Mouse (Mus musculus) hindbrain, embryonic 14.5 days (tissue): ENCODE data around the gene Pmfbp1. TPM values are rescaled to one million over a fixed set of nuclear protein-coding genes. Genes with fewer than 3 reads are reported as not detected.
A peak's percentile ranks its signal among the peaks of the same experiment; 100 is the strongest.

ENCODE experiments used
- ATAC-seq: fragments of 200-750 bp; cut with Nextera tagmentation; 2 replicates; pipeline ENCODE4 v1.8.0; 2017; ENCODE audit warnings: moderate number of reproducible peaks, mild to moderate bottlenecking, moderate TSS enrichment, moderate library complexity; ENCODE audit not compliant: low FRiP score
- DNase-seq: peaks from one replicate; pipeline ENCODE4 v3.0.0-alpha.2; 2015; ENCODE audit warnings: low spot score
- H3K27ac ChIP-seq: fragments of 300-500 bp; sonication (generic); 2 replicates; pipeline ENCODE4 v1.5.1; 2014; ENCODE audit warnings: mild to moderate bottlenecking, moderate library complexity
- H3K27me3 ChIP-seq: fragments of 300-500 bp; sonication (generic); 2 replicates; pipeline ENCODE4 v1.6.1; 2014; ENCODE audit warnings: mild to moderate bottlenecking, low read length, mixed read lengths; ENCODE audit not compliant: control insufficient read depth, insufficient read depth
- H3K36me3 ChIP-seq: fragments of 300-500 bp; sonication (generic); replicated peaks from 2 replicates; pipeline ENCODE4 v1.6.1; 2014; ENCODE audit not compliant: control insufficient read depth, insufficient read depth
- H3K4me1 ChIP-seq: fragments of 300-500 bp; sonication (generic); replicated peaks from 2 replicates; pipeline ENCODE4 v1.6.1; 2014; ENCODE audit warnings: antibody characterized with exemption, low read length, mixed read lengths; ENCODE audit not compliant: control insufficient read depth, insufficient read depth
- H3K4me2 ChIP-seq: fragments of 300-500 bp; sonication (generic); replicated peaks from 2 replicates; pipeline ENCODE4 v1.6.1; 2014; ENCODE audit warnings: mild to moderate bottlenecking, moderate library complexity
- H3K4me3 ChIP-seq: fragments of 300-500 bp; sonication (generic); replicated peaks from 2 replicates; pipeline ENCODE4 v1.5.1; 2014; ENCODE audit warnings: mild to moderate bottlenecking, low read length
- H3K9ac ChIP-seq: fragments of 300-500 bp; sonication (generic); 2 replicates; pipeline ENCODE4 v1.6.1; 2014
- H3K9me3 ChIP-seq: fragments of 300-500 bp; sonication (generic); 2 replicates; pipeline ENCODE4 v1.6.1; 2016; ENCODE audit warnings: low read length; ENCODE audit not compliant: control insufficient read depth
- WGBS: fragments of 180-500 bp; shearing (Covaris S2); extraction: QIAGEN DNeasy Blood & Tissue Kit; methylation state at CpG from one replicate; pipeline ENCODE4 v1.1.7; 2014; 5-methylcytosine and 5-hydroxymethylcytosine counted together
- polyA plus RNA-seq: library from polyadenylated mRNA; unstranded; fragments of >200 nt; fragmentation: Nextera tagmentation; extraction: Ambion mirVana; gene quantifications from 2 replicates; pipeline ENCODE4 v1.2.1, GENCODE M21; 2014

Pmfbp1 gene
- polyA plus RNA-seq, 1 experiment from 2014 or later = 3.2 TPM

DNA sequence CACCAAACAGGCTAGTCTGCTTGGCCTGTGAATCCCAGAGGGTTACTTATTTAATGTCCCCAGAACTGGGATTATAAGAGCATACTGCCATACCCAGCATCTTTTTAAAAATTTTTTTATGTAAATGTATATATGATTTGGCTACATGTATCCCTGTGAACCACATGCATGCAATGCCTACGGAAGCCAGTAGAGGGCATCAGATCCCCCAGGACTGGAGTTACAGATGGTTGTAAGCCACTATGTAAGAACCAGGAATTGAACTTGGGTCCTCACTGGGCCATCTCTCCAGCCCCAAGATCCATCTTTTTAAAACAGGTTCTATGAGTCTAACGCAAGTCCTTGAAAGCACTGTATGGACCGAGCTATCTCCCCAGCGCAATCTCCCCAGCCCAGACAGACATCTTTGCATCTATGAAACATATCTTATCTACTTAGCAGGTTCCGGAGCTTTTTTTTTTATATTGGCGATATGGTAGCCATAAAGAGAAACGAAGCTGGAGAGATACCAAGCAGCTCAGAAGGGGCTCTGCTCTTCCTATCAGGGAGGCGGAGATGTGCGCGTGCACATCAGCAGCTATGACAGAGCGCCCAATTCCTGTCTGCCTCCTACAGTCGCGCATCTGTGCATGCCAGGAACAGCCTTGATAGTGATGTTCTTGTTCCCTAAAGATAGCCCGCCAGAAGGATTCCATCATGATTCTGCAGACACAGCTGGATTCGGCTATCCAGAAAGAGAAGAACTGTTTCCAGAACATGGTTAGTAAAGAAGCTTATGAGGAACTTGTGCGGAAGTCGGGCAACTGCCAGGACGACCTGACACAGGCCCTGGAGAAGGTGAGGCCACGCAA is 41.5 kb downstream of the Pmfbp1 start:
- Histone ChIP-seq H3K9me3 (no peaks in the 10 kb centered on the region), H3K36me3 (no peaks in the 10 kb centered on the region), H3K9ac (no peak overlapping the region), H3K4me2 (no peak overlapping the region), H3K27ac (no peak overlapping the region), H3K4me1 (no peaks in the 10 kb centered on the region), H3K4me3 (no peak overlapping the region), H3K27me3 (no peaks in the 10 kb centered on the region)
- no peak for ATAC-seq
- peak; percentile 42 for DNase-seq
- 90% methylated on average over 19 of the region's 19 CpGs for WGBS

DNA sequence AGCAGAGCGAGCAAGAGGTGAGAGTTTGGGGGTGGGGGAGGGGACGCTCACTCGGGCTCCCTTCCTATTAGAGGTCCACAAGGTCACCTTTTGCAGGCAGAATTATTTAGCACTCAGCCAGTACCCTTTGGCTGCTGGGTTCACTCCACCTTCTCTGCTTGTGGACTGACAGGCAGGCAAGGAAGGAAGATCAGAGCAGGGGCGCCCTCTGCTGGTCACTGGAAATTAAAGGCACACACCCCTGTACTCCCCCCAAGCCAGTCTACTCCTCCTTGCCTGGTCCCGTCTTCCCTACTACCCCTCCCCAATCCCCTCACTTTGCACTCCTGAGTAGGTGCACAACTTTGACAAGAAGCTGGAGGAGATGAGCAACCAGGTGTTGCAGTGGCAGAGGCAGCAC is 42.9 kb downstream of the Pmfbp1 start:
- peak overlapping the region; percentile 70; the same call in 1 of the 2 replicates for H3K27ac ChIP-seq
- 6% methylated on average over 5 of the region's 5 CpGs for WGBS

DNA sequence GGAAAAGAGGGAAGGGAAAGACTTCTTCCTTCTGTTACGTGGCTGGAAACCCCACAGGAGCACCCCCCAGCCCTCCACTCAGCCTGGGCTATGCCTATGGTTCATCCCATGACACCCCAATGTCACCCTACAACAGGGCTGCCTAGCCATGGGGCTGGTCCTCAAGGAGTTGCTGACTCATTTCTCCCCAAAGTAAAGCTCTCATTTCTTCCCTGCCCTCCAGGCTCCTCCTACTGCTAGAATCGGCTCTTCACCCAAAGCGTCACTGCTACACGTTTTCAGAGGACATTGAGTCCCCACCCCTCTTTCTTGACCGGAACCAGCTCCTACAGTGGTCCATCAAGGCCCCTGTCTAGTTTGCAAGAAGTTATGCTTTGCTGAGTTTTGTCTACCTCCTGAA is 48.3 kb downstream of the Pmfbp1 start:
- Histone ChIP-seq H3K4me3 (no peak overlapping the region), H3K4me1 (no peaks in the 10 kb centered on the region)
- 81% methylated on average over 5 of the region's 5 CpGs for WGBS

More for the DNA sequence above, 42.9 kb downstream of the Pmfbp1 start:
- H3K9me3 ChIP-seq = no peaks in the 10 kb centered on the region
- 0 out of 2 replicates have a peak overlapping the region, but pooled peaks have one; percentile 32 for H3K4me2 ChIP-seq
- peak; percentile 77; the same call in 1 of the 2 replicates for ATAC-seq
- no peak overlapping the region for H3K4me3 ChIP-seq
- H3K27me3 ChIP-seq = no peaks in the 10 kb centered on the region
- H3K4me1 ChIP-seq = no peaks in the 10 kb centered on the region
- peak overlapping the region; percentile 36 for H3K9ac ChIP-seq
- DNase-seq = peak; percentile 85
- no peaks in the 10 kb centered on the region for H3K36me3 ChIP-seq

DNA sequence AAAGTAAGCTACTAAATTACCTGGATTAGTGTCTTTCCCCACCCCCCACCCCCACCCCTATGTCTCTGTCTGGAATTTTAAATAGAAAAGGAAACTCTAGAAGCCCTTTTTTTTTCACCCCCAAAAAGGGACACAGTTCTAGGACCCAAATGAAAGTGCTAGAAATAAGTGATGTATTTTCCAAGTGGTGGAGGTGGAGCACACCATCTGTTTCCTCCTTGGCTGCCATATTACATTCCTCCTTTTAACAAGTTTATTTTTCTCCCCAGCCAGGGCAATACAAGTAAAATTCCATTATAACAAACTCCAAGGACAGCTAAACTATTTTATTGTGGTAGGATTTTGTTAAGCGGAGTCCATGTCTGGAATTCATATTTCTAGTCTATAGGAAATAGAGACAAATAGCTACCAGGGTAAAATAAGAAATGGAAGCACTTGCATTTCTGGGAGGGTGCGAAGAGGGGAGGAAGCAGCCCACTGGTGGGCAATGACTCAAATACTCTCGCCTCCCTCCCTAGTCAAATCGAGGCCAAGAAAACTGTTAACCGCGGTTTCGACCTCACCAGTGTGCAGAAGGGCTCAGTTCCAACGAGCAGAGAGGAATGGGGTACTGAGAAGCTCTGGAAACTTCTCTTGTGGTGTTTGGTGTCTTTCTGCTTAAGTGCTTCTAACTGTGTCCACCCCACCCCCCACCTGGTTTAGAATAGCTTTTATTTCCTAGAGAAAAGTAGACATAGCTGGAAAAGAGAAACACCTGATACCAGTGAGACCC is 49.1 kb downstream of the Pmfbp1 start:
- peaks cover 16% of the 10 kb centered on the region for H3K36me3 ChIP-seq
- H3K9ac ChIP-seq = no peak overlapping the region
- H3K9me3 ChIP-seq = no peaks in the 10 kb centered on the region
- no peak overlapping the region for H3K4me3 ChIP-seq
- no peak for DNase-seq
- no peak overlapping the region for H3K27ac ChIP-seq
- no peak for ATAC-seq
- no peaks in the 10 kb centered on the region for H3K27me3 ChIP-seq
- H3K4me1 ChIP-seq = no peaks in the 10 kb centered on the region
- WGBS = 84% methylated on average over 8 of the region's 8 CpGs
- no peak overlapping the region for H3K4me2 ChIP-seq

More for the DNA sequence above, 48.3 kb downstream of the Pmfbp1 start:
- Histone ChIP-seq H3K9ac (no peak overlapping the region), H3K9me3 (no peaks in the 10 kb centered on the region), H3K27me3 (no peaks in the 10 kb centered on the region), H3K36me3 (peaks cover 8% of the 10 kb centered on the region), H3K4me2 (no peak overlapping the region), H3K27ac (no peak overlapping the region)
- DNase-seq = no peak
- no peak for ATAC-seq

- Histone ChIP-seq H3K4me3 (no peak overlapping the region), H3K4me1 (no peaks in the 10 kb centered on the region), H3K27ac (no peak overlapping the region), H3K4me2 (no peak overlapping the region), H3K27me3 (no peaks in the 10 kb centered on the region), H3K9ac (no peak overlapping the region), H3K9me3 (no peaks in the 10 kb centered on the region), H3K36me3 (peaks cover 27% of the 10 kb centered on the region)
- no peak for DNase-seq
- WGBS = 67% methylated on average over 2 of the region's 3 CpGs
- ATAC-seq = no peak
Measured at GRCm38 (mm10) chr8:109544049-109544448, 50.2 kb downstream of the Pmfbp1 start.

DNA sequence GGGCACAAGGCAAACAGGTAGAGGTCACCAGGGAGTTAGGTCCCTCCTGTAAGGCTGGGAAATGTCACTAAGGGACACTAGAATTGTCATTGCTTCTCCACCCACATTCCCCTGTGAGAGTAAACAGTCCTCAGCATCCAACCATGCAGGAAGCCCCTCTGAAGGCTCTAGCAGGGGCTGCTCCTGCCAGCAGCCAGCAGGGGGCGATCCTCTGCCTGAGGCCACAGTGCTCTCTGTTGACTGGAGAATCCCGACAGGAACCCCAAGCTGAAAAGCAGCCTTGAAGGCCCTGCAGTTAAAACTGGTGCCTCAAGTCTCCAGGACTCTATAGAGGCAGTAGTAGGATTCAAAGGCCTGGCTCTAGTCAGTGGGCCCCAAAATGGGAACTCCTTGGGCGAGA is 57.8 kb downstream of the Pmfbp1 start:
- Histone ChIP-seq H3K27me3 (no peaks in the 10 kb centered on the region), H3K9ac (no peak overlapping the region), H3K4me1 (no peaks in the 10 kb centered on the region), H3K4me3 (no peak overlapping the region), H3K27ac (no peak overlapping the region), H3K4me2 (no peak overlapping the region), H3K9me3 (no peaks in the 10 kb centered on the region), H3K36me3 (peaks cover 99% of the 10 kb centered on the region)
- 37% methylated on average over 3 of the region's 3 CpGs for WGBS
- DNase-seq = no peak
- no peak for ATAC-seq

GRCm38 (mm10) chr8:109563881-109564280 is 70.1 kb downstream of the Pmfbp1 start:
- DNase-seq (no peak), ATAC-seq (no peak)
- Histone ChIP-seq H3K9ac (no peak overlapping the region), H3K27me3 (no peaks in the 10 kb centered on the region), H3K4me2 (0 out of 2 replicates have a peak overlapping the region, but pooled peaks have one; percentile 80), H3K4me1 (peaks cover 13% of the 10 kb centered on the region), H3K9me3 (no peaks in the 10 kb centered on the region), H3K4me3 (no peak overlapping the region), H3K27ac (no peak overlapping the region), H3K36me3 (peaks cover 41% of the 10 kb centered on the region)
- 84% methylated on average over 2 of the region's 2 CpGs for WGBS

- Histone ChIP-seq H3K4me1 (peaks cover 13% of the 10 kb centered on the region), H3K9me3 (no peaks in the 10 kb centered on the region), H3K36me3 (peaks cover 33% of the 10 kb centered on the region), H3K27ac (no peak overlapping the region), H3K9ac (peak overlapping the region; percentile 76), H3K4me2 (peak overlapping the region; percentile 80), H3K4me3 (peak overlapping the region; percentile 66), H3K27me3 (no peaks in the 10 kb centered on the region)
- ATAC-seq (no peak), DNase-seq (no peak)
- WGBS = 5% methylated on average over 10 of the region's 10 CpGs
Measured at GRCm38 (mm10) chr8:109564766-109565165, 70.9 kb downstream of the Pmfbp1 start.
